Mouse (Mus musculus): Measurements from ENCODE around the gene Ccrl2.

DNA sequence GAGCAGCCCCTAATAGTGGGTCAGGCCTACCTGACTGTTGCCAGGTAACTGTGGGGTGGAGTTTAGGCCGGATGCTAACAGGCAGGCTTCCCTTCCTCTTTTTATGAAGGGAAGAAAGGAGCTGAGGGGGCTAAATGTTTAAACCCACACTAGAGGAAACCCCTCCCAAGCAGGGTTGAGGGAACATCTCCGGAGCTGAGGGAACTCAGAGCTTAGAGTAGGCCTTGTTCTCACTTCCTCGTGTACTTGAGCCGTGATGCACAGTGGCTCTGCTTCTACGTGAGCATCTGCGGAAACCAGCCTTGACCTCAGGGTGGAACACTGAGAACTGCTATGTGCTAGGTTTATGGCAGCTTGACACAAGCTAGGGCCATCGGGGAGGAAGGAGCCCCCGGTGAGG, 23.5 kb upstream of the Ccrl2 start:
- TF ChIP-seq POLR2A (IDR thresholded peaks at IDR 0.05; ENCODE audit: insufficient read length, low read depth) (no peak), TCF3 (IDR thresholded peaks at IDR 0.05; ENCODE audit: insufficient read length, low read depth) (no peak), TCF12 (IDR thresholded peaks at IDR 0.05; ENCODE audit: insufficient read depth, poor library complexity, severe bottlenecking) (no peak), E2F4 (IDR thresholded peaks at IDR 0.05; ENCODE audit: insufficient read depth) (no peak), MYOD1 (IDR thresholded peaks at IDR 0.05; ENCODE audit: control insufficient read depth in 1 of 3, insufficient read length in 2 of 3, low read depth in 2 of 3) (no peak), USF1 (IDR thresholded peaks at IDR 0.05; ENCODE audit: low read depth) (no peak), POLR2AphosphoS2 (IDR thresholded peaks at IDR 0.05; ENCODE audit: insufficient read length, low read depth) (no peak), MAX (IDR thresholded peaks at IDR 0.05; ENCODE audit: low read depth) (no peak)
